Mouse (Mus musculus): ENCODE results near the gene Olfr1220. TPM values are rescaled to one million over a fixed set of nuclear protein-coding genes. Genes with fewer than 3 reads are reported as not detected.

Gene Olfr1220
- total and polyA plus RNA-seq, 2 experiments from 2014 or later: not detected

- H3K9ac ChIP-seq (replicated peaks; ENCODE audit: low read length, poor library complexity, severe bottlenecking): no peak within 1 kb of the TSS
- no peaks in the 10 kb centered on the region for H3K36me3 ChIP-seq (ENCODE audit: insufficient read depth, low read length)
- no peak within 1 kb of the TSS for H3K4me3 ChIP-seq (ENCODE audit: low read depth, low read length)
- no peak for TF ChIP-seq CTCF (IDR thresholded peaks at IDR 0.05)
- ATAC-seq (ENCODE audit: low FRiP score) (no peak), DNase-seq (ENCODE audit: low spot score) (no peak)
- WGBS: 59% methylated on average over 1 of the region's 1 CpGs
- no peaks in the 10 kb centered on the region for H3K4me1 ChIP-seq (ENCODE audit: insufficient read depth, low read length)
- H3K27me3 ChIP-seq (ENCODE audit: insufficient read depth, low read length): no peaks in the 10 kb centered on the region
- no peak within 1 kb of the TSS for H3K4me2 ChIP-seq (ENCODE audit: low read depth, low read length, poor library complexity, severe bottlenecking)
- no peaks in the 10 kb centered on the region for H3K9me3 ChIP-seq (ENCODE audit: low read length)
- H3K27ac ChIP-seq (ENCODE audit: low read depth, low read length): no peak within 1 kb of the TSS
Observed at GRCm38 (mm10) chr2:89083413-89083812, 23.2 kb downstream of the Olfr1220 start, which contains the start of gene Olfr1219. TSS of gene Olfr1219 (minus strand) at chr2:89083513.

- no peak overlapping the region for H3K4me2 ChIP-seq (ENCODE audit: low read depth, low read length, poor library complexity, severe bottlenecking)
- no peaks in the 10 kb centered on the region for H3K4me1 ChIP-seq (ENCODE audit: insufficient read depth, low read length)
- TF ChIP-seq CTCF (IDR thresholded peaks at IDR 0.05): no peak
Observed at GRCm38 (mm10) chr2:89081487-89081886, 25.1 kb downstream of the Olfr1220 start.

GRCm38 (mm10) chr2:89061087-89061486 lies 45.5 kb downstream of the Olfr1220 start, which contains the start of gene Olfr1218:
TSS of gene Olfr1218 (minus strand) at chr2:89061187.
- Histone ChIP-seq H3K27ac (ENCODE audit: low read depth, low read length) (no peak within 1 kb of the TSS), H3K4me2 (ENCODE audit: low read depth, low read length, poor library complexity, severe bottlenecking) (no peak within 1 kb of the TSS), H3K27me3 (ENCODE audit: insufficient read depth, low read length) (no peaks in the 10 kb centered on the region), H3K4me3 (ENCODE audit: low read depth, low read length) (no peak within 1 kb of the TSS), H3K4me1 (ENCODE audit: insufficient read depth, low read length) (no peaks in the 10 kb centered on the region), H3K36me3 (ENCODE audit: insufficient read depth, low read length) (no peaks in the 10 kb centered on the region), H3K9ac (replicated peaks; ENCODE audit: low read length, poor library complexity, severe bottlenecking) (no peak within 1 kb of the TSS), H3K9me3 (ENCODE audit: low read length) (no peaks in the 10 kb centered on the region)
- no peak for TF ChIP-seq CTCF (IDR thresholded peaks at IDR 0.05)
- DNase-seq (ENCODE audit: low spot score): no peak
- no peak for ATAC-seq (ENCODE audit: low FRiP score)

More at GRCm38 (mm10) chr2:89081487-89081886, 25.1 kb downstream of the Olfr1220 start:
- H3K4me3 ChIP-seq (ENCODE audit: low read depth, low read length): no peak overlapping the region
- ATAC-seq (ENCODE audit: low FRiP score) (no peak), DNase-seq (ENCODE audit: low spot score) (no peak)
- H3K9ac ChIP-seq (replicated peaks; ENCODE audit: low read length, poor library complexity, severe bottlenecking): no peak overlapping the region
- no peaks in the 10 kb centered on the region for H3K9me3 ChIP-seq (ENCODE audit: low read length)
- H3K36me3 ChIP-seq (ENCODE audit: insufficient read depth, low read length): no peaks in the 10 kb centered on the region
- H3K27ac ChIP-seq (ENCODE audit: low read depth, low read length): no peak overlapping the region
- no peaks in the 10 kb centered on the region for H3K27me3 ChIP-seq (ENCODE audit: insufficient read depth, low read length)

Other genes with a start within 250 kb of the Olfr1220 start
- gene Olfr1206, start 243.6 kb downstream of the Olfr1220 start, total RNA-seq (2014; rRNA removed): not detected in 2 replicates
- gene Olfr1206, start 243.6 kb downstream of the Olfr1220 start, polyA plus RNA-seq (2015; fragmentation: Nextera tagmentation; extraction: Ambion mirVana): not detected in 2 replicates
- not detected in 2 replicates for gene Olfr1208, start 204.5 kb downstream of the Olfr1220 start, total RNA-seq (2014; rRNA removed)
- gene Olfr1208, start 204.5 kb downstream of the Olfr1220 start, polyA plus RNA-seq (2015; fragmentation: Nextera tagmentation; extraction: Ambion mirVana): not detected in 2 replicates
- gene Olfr1209, start 191.7 kb downstream of the Olfr1220 start, total RNA-seq (2014; rRNA removed): not detected in 2 replicates
- gene Olfr1209, start 191.7 kb downstream of the Olfr1220 start, polyA plus RNA-seq (2015; fragmentation: Nextera tagmentation; extraction: Ambion mirVana): not detected in 2 replicates
- gene Olfr1211, start 168.7 kb downstream of the Olfr1220 start, total RNA-seq (2014; rRNA removed): not detected in 2 replicates
- not detected in 2 replicates for gene Olfr1211, start 168.7 kb downstream of the Olfr1220 start, polyA plus RNA-seq (2015; fragmentation: Nextera tagmentation; extraction: Ambion mirVana)
- gene Olfr1212, start 152.9 kb downstream of the Olfr1220 start, total RNA-seq (2014; rRNA removed): not detected in 2 replicates
- not detected in 2 replicates for gene Olfr1212, start 152.9 kb downstream of the Olfr1220 start, polyA plus RNA-seq (2015; fragmentation: Nextera tagmentation; extraction: Ambion mirVana)
- not detected in 2 replicates for gene Gm13762, start 126.6 kb downstream of the Olfr1220 start, total RNA-seq (2014; rRNA removed)
- gene Gm13762, start 126.6 kb downstream of the Olfr1220 start, polyA plus RNA-seq (2015; fragmentation: Nextera tagmentation; extraction: Ambion mirVana): not detected in 2 replicates
- not detected in 2 replicates for gene Olfr1214, start 114.2 kb downstream of the Olfr1220 start, total RNA-seq (2014; rRNA removed)
- not detected in 2 replicates for gene Olfr1214, start 114.2 kb downstream of the Olfr1220 start, polyA plus RNA-seq (2015; fragmentation: Nextera tagmentation; extraction: Ambion mirVana)
- not detected in 2 replicates for gene Olfr1215, start 99.9 kb downstream of the Olfr1220 start, total RNA-seq (2014; rRNA removed)
- gene Olfr1215, start 99.9 kb downstream of the Olfr1220 start, polyA plus RNA-seq (2015; fragmentation: Nextera tagmentation; extraction: Ambion mirVana): not detected in 2 replicates
- gene Olfr1216, start 88.5 kb downstream of the Olfr1220 start, total RNA-seq (2014; rRNA removed): not detected in 2 replicates
- not detected in 2 replicates for gene Olfr1216, start 88.5 kb downstream of the Olfr1220 start, polyA plus RNA-seq (2015; fragmentation: Nextera tagmentation; extraction: Ambion mirVana)
- gene Olfr1217, start 74.8 kb downstream of the Olfr1220 start, total RNA-seq (2014; rRNA removed): not detected in 2 replicates
- not detected in 2 replicates for gene Olfr1217, start 74.8 kb downstream of the Olfr1220 start, polyA plus RNA-seq (2015; fragmentation: Nextera tagmentation; extraction: Ambion mirVana)
- not detected in 2 replicates for gene Olfr1218, start 45.6 kb downstream of the Olfr1220 start, total RNA-seq (2014; rRNA removed)
- gene Olfr1218, start 45.6 kb downstream of the Olfr1220 start, polyA plus RNA-seq (2015; fragmentation: Nextera tagmentation; extraction: Ambion mirVana): not detected in 2 replicates
- not detected in 2 replicates for gene Olfr1219, start 23.3 kb downstream of the Olfr1220 start, total RNA-seq (2014; rRNA removed)
- gene Olfr1219, start 23.3 kb downstream of the Olfr1220 start, polyA plus RNA-seq (2015; fragmentation: Nextera tagmentation; extraction: Ambion mirVana): not detected in 2 replicates
- gene Olfr1221, start 10.4 kb upstream of the Olfr1220 start, total RNA-seq (2014; rRNA removed): not detected in 2 replicates
- gene Olfr1221, start 10.4 kb upstream of the Olfr1220 start, polyA plus RNA-seq (2015; fragmentation: Nextera tagmentation; extraction: Ambion mirVana): not detected in 2 replicates
- not detected in 2 replicates for gene Olfr1222, start 26.2 kb upstream of the Olfr1220 start, total RNA-seq (2014; rRNA removed)
- gene Olfr1222, start 26.2 kb upstream of the Olfr1220 start, polyA plus RNA-seq (2015; fragmentation: Nextera tagmentation; extraction: Ambion mirVana): not detected in 2 replicates
- gene Olfr1223, start 44.7 kb upstream of the Olfr1220 start, total RNA-seq (2014; rRNA removed): not detected in 2 replicates
- gene Olfr1223, start 44.7 kb upstream of the Olfr1220 start, polyA plus RNA-seq (2015; fragmentation: Nextera tagmentation; extraction: Ambion mirVana): not detected in 2 replicates
- gene Olfr1224-ps1, start 57.3 kb upstream of the Olfr1220 start, total RNA-seq (2014; rRNA removed): not detected in 2 replicates
- gene Olfr1224-ps1, start 57.3 kb upstream of the Olfr1220 start, polyA plus RNA-seq (2015; fragmentation: Nextera tagmentation; extraction: Ambion mirVana): not detected in 2 replicates
- not detected in 2 replicates for gene Olfr1225, start 67.8 kb upstream of the Olfr1220 start, total RNA-seq (2014; rRNA removed)
- not detected in 2 replicates for gene Olfr1225, start 67.8 kb upstream of the Olfr1220 start, polyA plus RNA-seq (2015; fragmentation: Nextera tagmentation; extraction: Ambion mirVana)
- gene Olfr1226, start 93.2 kb upstream of the Olfr1220 start, total RNA-seq (2014; rRNA removed): not detected in 2 replicates
- gene Olfr1226, start 93.2 kb upstream of the Olfr1220 start, polyA plus RNA-seq (2015; fragmentation: Nextera tagmentation; extraction: Ambion mirVana): not detected in 2 replicates
- gene Olfr1228, start 147.2 kb upstream of the Olfr1220 start, total RNA-seq (2014; rRNA removed): not detected in 2 replicates
- not detected in 2 replicates for gene Olfr1228, start 147.2 kb upstream of the Olfr1220 start, polyA plus RNA-seq (2015; fragmentation: Nextera tagmentation; extraction: Ambion mirVana)
- not detected in 2 replicates for gene Olfr1229, start 181.2 kb upstream of the Olfr1220 start, total RNA-seq (2014; rRNA removed)
- gene Olfr1229, start 181.2 kb upstream of the Olfr1220 start, polyA plus RNA-seq (2015; fragmentation: Nextera tagmentation; extraction: Ambion mirVana): not detected in 2 replicates
- gene Olfr1230, start 190.4 kb upstream of the Olfr1220 start, total RNA-seq (2014; rRNA removed): not detected in 2 replicates
- not detected in 2 replicates for gene Olfr1230, start 190.4 kb upstream of the Olfr1220 start, polyA plus RNA-seq (2015; fragmentation: Nextera tagmentation; extraction: Ambion mirVana)
- not detected in 2 replicates for gene Olfr1231, start 200.2 kb upstream of the Olfr1220 start, total RNA-seq (2014; rRNA removed)
- gene Olfr1231, start 200.2 kb upstream of the Olfr1220 start, polyA plus RNA-seq (2015; fragmentation: Nextera tagmentation; extraction: Ambion mirVana): not detected in 2 replicates
- gene Olfr1232, start 222.8 kb upstream of the Olfr1220 start, total RNA-seq (2014; rRNA removed): not detected in 2 replicates
- gene Olfr1232, start 222.8 kb upstream of the Olfr1220 start, polyA plus RNA-seq (2015; fragmentation: Nextera tagmentation; extraction: Ambion mirVana): not detected in 2 replicates
- gene Olfr1233, start 235.6 kb upstream of the Olfr1220 start, total RNA-seq (2014; rRNA removed): not detected in 2 replicates
- gene Olfr1233, start 235.6 kb upstream of the Olfr1220 start, polyA plus RNA-seq (2015; fragmentation: Nextera tagmentation; extraction: Ambion mirVana): not detected in 2 replicates